Mouse (Mus musculus): Measurements from ENCODE around the gene Pip5kl1.

DNA sequence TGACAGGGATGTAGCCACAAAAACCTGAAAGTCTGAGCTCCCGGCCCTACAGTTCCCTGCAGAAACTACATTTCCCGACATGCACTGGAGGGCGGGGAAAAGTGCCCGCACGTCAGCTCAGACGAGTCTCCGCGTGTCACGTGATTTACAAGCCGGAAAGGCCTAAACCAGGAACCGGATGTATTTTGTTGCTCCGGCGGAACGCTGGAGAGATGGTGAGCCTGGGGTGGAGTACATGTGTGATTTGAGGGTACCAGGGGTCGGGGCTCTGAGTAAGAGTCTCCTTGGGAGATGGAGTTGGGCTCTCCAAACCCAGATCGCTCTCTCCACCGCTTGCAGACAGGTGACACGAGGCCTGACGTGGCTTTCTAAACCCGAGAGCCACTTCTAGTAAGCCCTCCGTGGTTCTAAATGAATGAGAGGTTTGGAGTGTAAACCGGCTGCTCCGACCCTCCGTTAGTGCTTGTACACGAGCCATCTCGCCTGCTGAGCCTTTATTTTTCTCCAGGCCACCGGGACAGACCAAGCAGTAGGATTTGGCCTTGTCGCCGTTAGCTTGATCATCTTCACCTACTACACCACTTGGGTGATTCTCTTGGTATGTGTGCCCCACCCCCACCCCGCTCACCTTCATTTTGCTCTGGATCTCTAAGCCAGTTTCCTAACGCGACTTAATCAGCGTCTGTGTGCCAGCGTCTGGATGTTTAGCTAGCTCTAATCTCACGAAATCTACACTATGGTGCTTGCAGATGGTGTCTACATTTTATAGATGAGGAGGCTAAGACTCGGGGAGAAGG lies 3.7 kb upstream of the Pip5kl1 start, which contains the start of gene Dpm2:
- no peak for TF ChIP-seq CTCF (IDR thresholded peaks at IDR 0.05; ENCODE audit: low read depth, low read length)
- peak; percentile 64; the same call in 1 of the 2 replicates for TF ChIP-seq POLR2A (IDR thresholded peaks at IDR 0.05; ENCODE audit: extremely low read depth, insufficient read depth, low read length)
